ENCODE assay signal across 8 mouse cellular contexts in the genomic region with DNA sequence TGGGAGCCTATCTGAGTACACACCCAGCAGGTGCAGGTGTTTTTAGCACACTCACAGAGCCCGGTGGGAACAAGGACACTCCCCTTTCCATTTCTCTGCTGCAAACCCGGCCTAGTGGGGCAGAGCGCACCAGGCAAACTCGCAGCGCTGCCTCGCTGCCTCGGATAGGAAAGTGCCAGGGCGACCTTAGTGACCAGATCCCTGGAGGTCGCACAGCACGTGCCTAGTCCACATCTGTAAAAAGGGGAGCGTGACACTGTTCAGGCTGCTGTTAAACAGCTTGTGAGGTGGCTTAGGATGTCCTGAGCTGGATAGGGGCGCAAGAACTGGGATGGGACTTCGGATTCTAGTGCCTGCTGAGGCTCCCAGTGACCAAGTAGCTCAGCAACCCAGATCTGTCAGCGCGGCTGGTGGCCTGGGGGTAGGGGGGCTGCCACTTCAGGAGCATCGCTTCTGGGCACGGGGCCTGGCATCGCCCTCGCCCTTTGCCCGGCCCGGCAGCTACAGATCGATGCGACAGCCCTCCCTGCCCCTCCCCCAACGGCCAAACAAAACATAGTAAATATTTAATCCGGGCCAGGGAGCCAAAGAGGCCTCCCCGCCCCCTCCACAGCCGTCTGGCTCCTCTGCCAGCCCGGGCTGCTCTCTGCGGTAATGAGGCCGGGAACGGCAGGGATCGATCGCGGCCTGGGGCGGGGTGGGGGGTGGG. TPM values are rescaled to one million over a fixed set of nuclear protein-coding genes. Genes with fewer than 3 reads are reported as not detected.
DNase-seq lines count a peak whose midpoint lies in the region; ATAC-seq lines count a peak whose summit lies in the region.

No protein-coding gene starts in this region.

- peak overlapping the region; percentile 25 for H3K4me3 ChIP-seq in embryonic facial prominence, embryonic 11.5 days (ENCODE audit: low read depth, low read length)
- H3K4me3 ChIP-seq in hindbrain, embryonic 13.5 days, result peak overlapping the region; percentile 31
- peak overlapping the region; percentile 27 for H3K4me3 ChIP-seq in limb, embryonic 15.5 days
- peak overlapping the region; percentile 25 for H3K4me3 ChIP-seq in midbrain, embryonic 16.5 days (ENCODE audit: low read depth, low read length)

- H3K9me3 ChIP-seq in embryonic facial prominence, embryonic 11.5 days (replicated peaks; ENCODE audit: control insufficient read depth, low read length), result no peaks in the 10 kb centered on the region
- H3K9me3 ChIP-seq in hindbrain, embryonic 13.5 days, result no peaks in the 10 kb centered on the region
- no peaks in the 10 kb centered on the region for H3K9me3 ChIP-seq in limb, embryonic 15.5 days
- no peaks in the 10 kb centered on the region for H3K9me3 ChIP-seq in midbrain, embryonic 16.5 days (replicated peaks; ENCODE audit: control insufficient read depth, low read length, poor library complexity, severe bottlenecking)

- DNase-seq in testis, postnatal 10 days (ENCODE audit: low spot score), result peak; percentile 77
- DNase-seq in testis, postnatal 14 days (ENCODE audit: low spot score), result no peak
- DNase-seq in embryonic facial prominence, embryonic 11.5 days (ENCODE audit: low spot score), result peak; percentile 65
- no peak for DNase-seq in adipocyte (ENCODE audit: low spot score)
- DNase-seq in layer of hippocampus, postnatal 14 days (ENCODE audit: low spot score in 2 of 2), result no peak

- peak; percentile 32; the same call in 1 of the 2 replicates for ATAC-seq in embryonic facial prominence, embryonic 11.5 days (replicated peaks; ENCODE audit: insufficient number of reproducible peaks, low FRiP score, low TSS enrichment, low read depth)
- peak; percentile 65 for ATAC-seq in hindbrain, embryonic 13.5 days (ENCODE audit: low FRiP score)
- no peak for ATAC-seq in limb, embryonic 15.5 days (ENCODE audit: insufficient number of reproducible peaks, low FRiP score, low TSS enrichment, low read depth)
- ATAC-seq in midbrain, embryonic 16.5 days, result peak; percentile 53

- H3K27me3 ChIP-seq in embryonic facial prominence, embryonic 11.5 days (ENCODE audit: control insufficient read depth, insufficient read depth, low read length), result no peaks in the 10 kb centered on the region
- 0 out of 2 replicates have a peak, but pooled peaks cover 6% of the 10 kb centered on the region for H3K27me3 ChIP-seq in hindbrain, embryonic 13.5 days
- no peaks in the 10 kb centered on the region for H3K27me3 ChIP-seq in limb, embryonic 15.5 days
- H3K27me3 ChIP-seq in midbrain, embryonic 16.5 days (ENCODE audit: control insufficient read depth, insufficient read depth, low read depth, low read length), result no peaks in the 10 kb centered on the region

- H3K4me1 ChIP-seq in embryonic facial prominence, embryonic 11.5 days (ENCODE audit: control insufficient read depth, insufficient read depth, low read length), result peaks cover 4% of the 10 kb centered on the region
- H3K4me1 ChIP-seq in hindbrain, embryonic 13.5 days (replicated peaks), result peaks cover 55% of the 10 kb centered on the region
- peaks cover 20% of the 10 kb centered on the region for H3K4me1 ChIP-seq in limb, embryonic 15.5 days
- H3K4me1 ChIP-seq in midbrain, embryonic 16.5 days (ENCODE audit: control insufficient read depth, insufficient read depth, low read length), result peaks cover 71% of the 10 kb centered on the region

- no peaks in the 10 kb centered on the region for H3K36me3 ChIP-seq in embryonic facial prominence, embryonic 11.5 days (replicated peaks; ENCODE audit: control insufficient read depth, insufficient read depth, low read depth, low read length)
- H3K36me3 ChIP-seq in hindbrain, embryonic 13.5 days, result no peaks in the 10 kb centered on the region
- H3K36me3 ChIP-seq in limb, embryonic 15.5 days, result no peaks in the 10 kb centered on the region
- H3K36me3 ChIP-seq in midbrain, embryonic 16.5 days (ENCODE audit: control insufficient read depth, insufficient read depth, low read length), result no peaks in the 10 kb centered on the region

- no peak overlapping the region for H3K27ac ChIP-seq in embryonic facial prominence, embryonic 11.5 days (replicated peaks; ENCODE audit: low read depth, low read length)
- peak overlapping the region; percentile 73 for H3K27ac ChIP-seq in hindbrain, embryonic 13.5 days
- no peak overlapping the region for H3K27ac ChIP-seq in limb, embryonic 15.5 days
- H3K27ac ChIP-seq in midbrain, embryonic 16.5 days (ENCODE audit: low read length), result peak overlapping the region; percentile 70

- peak overlapping the region; percentile 63 for H3K4me2 ChIP-seq in embryonic facial prominence, embryonic 11.5 days (ENCODE audit: low read depth, low read length)
- peak overlapping the region; percentile 60 for H3K4me2 ChIP-seq in hindbrain, embryonic 13.5 days
- peak overlapping the region; percentile 62 for H3K4me2 ChIP-seq in limb, embryonic 15.5 days
- peak overlapping the region; percentile 65 for H3K4me2 ChIP-seq in midbrain, embryonic 16.5 days (ENCODE audit: low read length)

- WGBS in embryonic facial prominence, embryonic 11.5 days, result 3% methylated on average over 34 of the region's 35 CpGs
- WGBS in hindbrain, embryonic 13.5 days, result 2% methylated on average over 29 of the region's 35 CpGs
- 8% methylated on average over 34 of the region's 35 CpGs for WGBS in limb, embryonic 15.5 days
- WGBS in midbrain, embryonic 16.5 days, result 3% methylated on average over 35 of the region's 35 CpGs

- peak overlapping the region; percentile 47 for H3K9ac ChIP-seq in embryonic facial prominence, embryonic 11.5 days (replicated peaks; ENCODE audit: low read length)
- peak overlapping the region; percentile 56 for H3K9ac ChIP-seq in hindbrain, embryonic 13.5 days
- no peak overlapping the region for H3K9ac ChIP-seq in limb, embryonic 15.5 days
- H3K9ac ChIP-seq in midbrain, embryonic 16.5 days (ENCODE audit: low read depth, low read length), result peak overlapping the region; percentile 62

RNA-seq across cellular contexts. Expression of gene Rtn4rl1, which starts 19.9 kb away (rescaled TPM):
- 2.0 and 2.6 TPM in 2 replicates for polyA plus RNA-seq in embryonic facial prominence, embryonic 11.5 days (2014; fragmentation: Nextera tagmentation; extraction: Ambion mirVana)
- 6.2 and 8.0 TPM in 2 replicates for polyA plus RNA-seq in hindbrain, embryonic 13.5 days (2015; fragmentation: Nextera tagmentation; extraction: Ambion mirVana)
- 4.9 and 5.8 TPM in 2 replicates for polyA plus RNA-seq in limb, embryonic 15.5 days (2015; fragmentation: Nextera tagmentation; extraction: Ambion mirVana)
- polyA plus RNA-seq in midbrain, embryonic 16.5 days (2015; fragmentation: Nextera tagmentation; extraction: Ambion mirVana), result 17.8 and 19.7 TPM in 2 replicates
- 10 to 100 TPM; 82.1 to 83.1 TPM for total RNA-seq in layer of hippocampus, postnatal 14 days (2021)

RNA-seq across cellular contexts. Expression of gene Dph1, which starts 22.5 kb away (rescaled TPM):
- 20.0 and 23.2 TPM in 2 replicates for polyA plus RNA-seq in embryonic facial prominence, embryonic 11.5 days (2014; fragmentation: Nextera tagmentation; extraction: Ambion mirVana)
- 14.4 and 15.5 TPM in 2 replicates for polyA plus RNA-seq in hindbrain, embryonic 13.5 days (2015; fragmentation: Nextera tagmentation; extraction: Ambion mirVana)
- polyA plus RNA-seq in limb, embryonic 15.5 days (2015; fragmentation: Nextera tagmentation; extraction: Ambion mirVana), result 21.1 and 23.3 TPM in 2 replicates
- 12.5 and 14.0 TPM in 2 replicates for polyA plus RNA-seq in midbrain, embryonic 16.5 days (2015; fragmentation: Nextera tagmentation; extraction: Ambion mirVana)
- 10 to 100 TPM; 21.7 to 24.4 TPM for total RNA-seq in layer of hippocampus, postnatal 14 days (2021)

RNA-seq across cellular contexts. Expression of gene Ovca2, which starts 34.9 kb away (rescaled TPM):
- 37.3 and 37.5 TPM in 2 replicates for polyA plus RNA-seq in embryonic facial prominence, embryonic 11.5 days (2014; fragmentation: Nextera tagmentation; extraction: Ambion mirVana)
- 17.0 and 18.2 TPM in 2 replicates for polyA plus RNA-seq in hindbrain, embryonic 13.5 days (2015; fragmentation: Nextera tagmentation; extraction: Ambion mirVana)
- 22.5 and 23.3 TPM in 2 replicates for polyA plus RNA-seq in limb, embryonic 15.5 days (2015; fragmentation: Nextera tagmentation; extraction: Ambion mirVana)
- 13.3 and 14.5 TPM in 2 replicates for polyA plus RNA-seq in midbrain, embryonic 16.5 days (2015; fragmentation: Nextera tagmentation; extraction: Ambion mirVana)
- total RNA-seq in layer of hippocampus, postnatal 14 days (2021), result 10 to 100 TPM; 14.8 to 15.2 TPM

RNA-seq across cellular contexts. Expression of gene Hic1, which starts 44.2 kb away (rescaled TPM):
- 3.2 and 3.6 TPM in 2 replicates for polyA plus RNA-seq in embryonic facial prominence, embryonic 11.5 days (2014; fragmentation: Nextera tagmentation; extraction: Ambion mirVana)
- polyA plus RNA-seq in hindbrain, embryonic 13.5 days (2015; fragmentation: Nextera tagmentation; extraction: Ambion mirVana), result 3.4 TPM in 2 replicates
- polyA plus RNA-seq in limb, embryonic 15.5 days (2015; fragmentation: Nextera tagmentation; extraction: Ambion mirVana), result 17.2 and 21.2 TPM in 2 replicates
- polyA plus RNA-seq in midbrain, embryonic 16.5 days (2015; fragmentation: Nextera tagmentation; extraction: Ambion mirVana), result 1.3 and 1.8 TPM in 2 replicates
- total RNA-seq in layer of hippocampus, postnatal 14 days (2021), result 1 to 10 TPM; 3.3 to 4.5 TPM

Comparison
In these comparisons a context has a peak if more than half of its experiments do, and no peak if none do; other contexts are left out.
1. DNase-seq: peak in testis, postnatal 10 days (single experiment) and embryonic facial prominence, embryonic 11.5 days (single experiment); none in testis, postnatal 14 days (single experiment), adipocyte (single experiment) and layer of hippocampus, postnatal 14 days (0 of 2).
2. H3K27ac ChIP-seq: peak in hindbrain, embryonic 13.5 days (single experiment) and midbrain, embryonic 16.5 days (single experiment); none in embryonic facial prominence, embryonic 11.5 days (single experiment) and limb, embryonic 15.5 days (single experiment).
3. Peak in every context shown above with its lines, with median percentiles within 50 percentile points of each other: H3K4me2 ChIP-seq and H3K4me3 ChIP-seq.